Mouse (Mus musculus): Measurements from ENCODE around the gene Dok5. TPM values are rescaled to one million over a fixed set of nuclear protein-coding genes. Genes with fewer than 3 reads are reported as not detected.

The Dok5 gene
- polyA plus RNA-seq (2015; fragmentation: Nextera tagmentation; extraction: Ambion mirVana): 9.1 and 11.4 TPM in 2 replicates

DNA sequence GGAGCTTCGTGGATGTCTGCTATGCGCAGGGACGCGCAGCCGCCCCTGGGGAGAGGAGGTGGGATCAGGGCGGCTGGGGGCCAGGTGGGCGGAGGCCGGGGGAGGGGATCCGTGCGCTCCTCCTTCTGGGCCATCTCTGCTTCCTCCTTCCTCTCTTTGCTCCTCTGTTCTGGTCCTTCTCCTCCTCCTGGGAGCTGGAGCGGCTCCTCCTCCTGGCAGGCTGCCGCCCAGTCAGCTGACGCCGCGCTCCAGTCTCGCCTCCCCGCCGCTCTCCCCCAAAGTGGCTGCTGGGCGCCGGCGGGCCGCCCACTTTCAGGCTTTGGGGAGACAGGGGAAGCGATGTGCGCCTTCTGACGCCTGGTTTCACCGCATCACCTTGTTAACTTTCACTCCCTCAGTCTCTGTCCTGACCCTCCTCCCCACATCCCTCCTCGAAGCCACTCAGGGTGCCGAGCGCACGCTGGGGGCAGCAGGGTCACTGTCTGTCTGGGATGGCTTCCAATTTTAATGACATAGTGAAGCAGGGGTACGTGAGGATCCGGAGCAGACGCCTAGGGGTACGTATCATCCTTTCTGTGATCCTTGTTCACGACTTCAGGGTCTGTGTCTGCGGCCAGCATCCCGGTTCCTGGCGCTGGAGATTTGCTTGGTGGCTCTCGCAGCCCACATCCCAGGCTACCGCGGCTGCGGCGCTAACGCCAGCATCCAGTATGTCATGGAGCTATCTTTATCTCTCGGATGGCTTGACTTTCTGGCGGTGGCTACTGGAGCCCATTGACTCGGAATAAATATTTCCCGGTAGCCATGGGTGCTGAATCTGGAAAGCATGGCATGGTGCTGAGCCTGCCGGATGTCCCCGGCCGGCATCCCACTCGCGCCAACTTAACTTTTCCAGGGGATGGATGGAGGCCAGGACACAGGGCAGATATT, at the start of gene Dok5:
Gene Dok5 (plus strand): TSS at position 176 of the 930 bp plus-strand sequence.
- 1% methylated on average over 53 of the region's 53 CpGs for WGBS
- peak within 1 kb of the TSS; percentile 92 for H3K4me2 ChIP-seq
- H3K4me3 ChIP-seq: peak within 1 kb of the TSS; percentile 59
- peak within 1 kb of the TSS; percentile 75 for H3K9ac ChIP-seq
- H3K27ac ChIP-seq: peak within 1 kb of the TSS; percentile 48; the same call in 1 of the 2 replicates
- H3K4me1 ChIP-seq: peaks cover 12% of the 10 kb centered on the region
- peak; percentile 84 for ATAC-seq (ENCODE audit: insufficient number of reproducible peaks, insufficient read depth, low FRiP score, low TSS enrichment, low read depth)
- peaks cover 15% of the 10 kb centered on the region; the same call in 1 of the 2 replicates for H3K27me3 ChIP-seq
- H3K9me3 ChIP-seq: no peaks in the 10 kb centered on the region
- no peaks in the 10 kb centered on the region for H3K36me3 ChIP-seq

DNA sequence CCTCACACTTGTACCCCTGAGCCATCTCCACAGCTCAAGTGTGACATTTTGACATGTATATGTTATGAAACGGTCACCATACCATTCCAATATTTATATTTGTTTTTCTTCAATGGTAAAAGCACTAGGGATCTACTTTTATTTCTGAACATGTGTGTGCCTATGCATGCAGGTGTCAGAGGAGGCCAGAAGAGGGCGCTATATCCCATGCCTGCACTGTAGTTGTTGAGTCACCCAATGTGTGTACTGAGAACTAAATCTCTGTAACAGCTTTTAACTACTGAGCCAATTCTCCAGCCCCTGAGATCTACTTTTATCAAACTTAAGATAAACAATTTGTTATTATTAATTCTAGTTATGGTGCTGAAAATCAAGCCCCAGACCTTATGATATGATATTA, 48.2 kb upstream of the Dok5 start:
- no peaks in the 10 kb centered on the region for H3K36me3 ChIP-seq
- no peaks in the 10 kb centered on the region for H3K4me1 ChIP-seq
- no peak for ATAC-seq (ENCODE audit: insufficient number of reproducible peaks, insufficient read depth, low FRiP score, low TSS enrichment, low read depth)
- H3K4me2 ChIP-seq: no peak overlapping the region
- H3K4me3 ChIP-seq: no peak overlapping the region
- WGBS: 78% methylated on average over 2 of the region's 2 CpGs
- H3K27me3 ChIP-seq: no peaks in the 10 kb centered on the region
- no peak overlapping the region for H3K27ac ChIP-seq
- no peak overlapping the region for H3K9ac ChIP-seq
- no peaks in the 10 kb centered on the region for H3K9me3 ChIP-seq

DNA sequence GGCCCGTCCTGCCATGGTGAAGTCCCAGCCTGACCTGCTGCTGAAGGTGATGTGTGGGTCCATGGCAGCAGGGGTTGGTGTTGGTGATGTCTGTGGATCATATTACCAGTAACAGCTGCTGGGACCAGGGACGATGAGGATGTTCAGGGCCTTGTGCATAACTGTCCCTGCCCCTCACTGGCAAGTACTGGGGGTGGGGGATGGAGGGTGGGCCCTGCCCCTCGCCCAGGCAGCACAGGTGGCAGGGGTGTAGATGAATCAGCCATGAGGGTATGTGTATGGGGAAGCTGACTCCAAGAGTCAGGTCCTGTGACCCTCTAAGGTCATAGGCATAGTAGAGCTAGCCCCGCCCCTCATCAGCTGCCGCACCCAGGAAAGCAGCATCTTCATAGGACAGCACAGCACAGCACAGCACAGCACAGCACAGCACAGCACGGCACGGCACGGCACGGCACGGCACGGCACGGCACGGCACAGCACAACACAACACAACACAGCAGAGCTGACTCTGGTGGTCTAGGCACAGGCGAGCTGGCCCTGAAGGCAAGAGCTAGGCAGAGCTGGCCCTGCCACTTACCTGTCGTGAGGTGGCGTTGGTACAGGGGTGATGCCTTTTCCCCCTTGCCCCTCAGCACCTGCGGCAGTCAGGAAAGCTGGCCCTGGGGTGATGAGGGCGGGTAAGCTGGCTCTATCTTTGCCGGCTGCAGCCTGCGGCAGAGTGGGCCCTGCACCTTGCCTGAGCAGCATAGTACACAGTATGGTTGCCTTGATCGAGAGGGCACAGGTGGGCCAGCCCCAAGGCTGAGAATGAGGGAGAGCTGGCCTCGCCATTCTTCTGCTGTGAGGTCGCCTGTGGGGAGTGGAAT, 36.3 kb upstream of the Dok5 start:
- H3K36me3 ChIP-seq: no peaks in the 10 kb centered on the region
- no peaks in the 10 kb centered on the region for H3K4me1 ChIP-seq
- no peaks in the 10 kb centered on the region for H3K27me3 ChIP-seq
- no peak for ATAC-seq (ENCODE audit: insufficient number of reproducible peaks, insufficient read depth, low FRiP score, low TSS enrichment, low read depth)
- H3K4me2 ChIP-seq: no peak overlapping the region
- H3K9ac ChIP-seq: no peak overlapping the region
- H3K4me3 ChIP-seq: no peak overlapping the region
- H3K27ac ChIP-seq: no peak overlapping the region
- WGBS: 81% methylated on average over 23 of the region's 23 CpGs
- H3K9me3 ChIP-seq: no peaks in the 10 kb centered on the region

DNA sequence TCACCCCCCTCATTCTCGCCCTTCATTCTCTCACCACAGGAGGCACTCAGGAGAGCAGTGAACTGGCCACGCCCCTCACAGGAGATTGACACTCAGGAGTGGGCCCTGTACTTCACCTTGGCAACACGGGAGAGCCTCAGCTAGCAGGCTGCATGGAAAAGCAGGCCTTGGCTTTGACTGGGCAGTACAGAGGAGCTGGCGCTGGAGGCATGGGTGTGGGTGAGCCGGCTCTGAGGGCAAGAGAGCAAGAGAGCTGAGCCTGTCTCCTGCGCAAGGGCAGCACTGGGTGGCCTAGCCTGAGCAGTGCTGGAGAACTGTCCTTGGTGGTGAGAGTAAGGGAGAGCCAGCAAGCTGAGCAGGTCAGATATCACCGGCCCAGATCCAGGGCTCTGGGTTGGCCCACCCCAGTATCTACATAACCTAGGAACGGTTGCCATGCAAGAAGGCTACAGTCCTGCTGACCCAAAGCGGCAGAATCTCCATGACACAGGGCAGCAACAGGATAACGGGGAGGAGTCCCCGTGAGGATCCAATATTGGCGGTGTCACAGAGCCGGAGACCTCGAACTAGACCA, 35.6 kb upstream of the Dok5 start:
- Histone ChIP-seq H3K9me3 (no peaks in the 10 kb centered on the region), H3K36me3 (no peaks in the 10 kb centered on the region), H3K4me1 (no peaks in the 10 kb centered on the region), H3K27ac (no peak overlapping the region), H3K27me3 (no peaks in the 10 kb centered on the region), H3K4me3 (no peak overlapping the region), H3K9ac (no peak overlapping the region), H3K4me2 (no peak overlapping the region)
- 71% methylated on average over 14 of the region's 14 CpGs for WGBS
- ATAC-seq (ENCODE audit: insufficient number of reproducible peaks, insufficient read depth, low FRiP score, low TSS enrichment, low read depth): no peak

DNA sequence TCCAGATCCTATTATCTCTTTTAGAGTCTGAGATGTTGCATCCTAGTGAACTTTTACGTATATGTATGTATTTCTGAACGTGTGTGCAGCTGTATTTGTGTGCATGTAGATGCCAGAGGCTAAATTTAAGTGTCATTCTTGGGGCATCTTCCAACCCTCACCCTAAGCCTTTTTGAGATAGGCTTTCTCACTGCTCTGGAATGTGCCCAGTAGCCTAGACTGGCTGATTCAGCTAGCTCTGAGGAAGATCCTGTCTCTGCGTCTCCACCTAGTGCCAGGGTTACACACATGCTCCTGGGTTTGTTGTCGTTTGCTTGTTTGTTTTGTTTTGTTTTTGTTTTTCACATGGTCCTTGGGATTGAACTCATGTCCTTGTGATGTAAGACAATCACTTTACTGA, 31.1 kb upstream of the Dok5 start:
- no peak for ATAC-seq (ENCODE audit: insufficient number of reproducible peaks, insufficient read depth, low FRiP score, low TSS enrichment, low read depth)
- Histone ChIP-seq H3K4me1 (no peaks in the 10 kb centered on the region), H3K4me2 (no peak overlapping the region), H3K27ac (no peak overlapping the region), H3K9ac (no peak overlapping the region), H3K4me3 (no peak overlapping the region), H3K36me3 (no peaks in the 10 kb centered on the region), H3K27me3 (no peaks in the 10 kb centered on the region), H3K9me3 (no peaks in the 10 kb centered on the region)
- 78% methylated on average over 4 of the region's 4 CpGs for WGBS

DNA sequence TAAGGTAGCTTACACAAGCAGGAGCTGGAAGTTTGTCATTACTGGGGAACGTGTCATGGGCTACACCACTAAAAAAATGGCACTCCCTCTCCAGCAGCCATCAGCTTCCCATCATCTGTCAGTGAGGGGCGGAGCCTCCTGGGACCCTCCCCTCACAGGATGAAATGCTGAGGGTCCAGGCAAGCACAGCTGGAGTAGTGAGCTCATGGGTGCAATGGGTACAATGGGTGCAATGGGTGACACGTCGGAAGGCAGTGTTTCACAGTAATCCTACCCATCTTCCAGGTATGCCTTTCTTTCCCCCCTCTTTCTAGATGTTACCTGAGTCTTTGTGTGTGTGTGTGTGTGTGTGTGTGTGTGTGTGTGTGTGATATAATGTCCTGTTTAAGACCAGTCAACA, 25.1 kb upstream of the Dok5 start:
- Histone ChIP-seq H3K36me3 (no peaks in the 10 kb centered on the region), H3K27ac (no peak overlapping the region), H3K27me3 (no peaks in the 10 kb centered on the region), H3K4me3 (no peak overlapping the region), H3K9ac (no peak overlapping the region), H3K4me2 (no peak overlapping the region), H3K9me3 (no peaks in the 10 kb centered on the region), H3K4me1 (no peaks in the 10 kb centered on the region)
- WGBS: 82% methylated on average over 4 of the region's 4 CpGs
- no peak for ATAC-seq (ENCODE audit: insufficient number of reproducible peaks, insufficient read depth, low FRiP score, low TSS enrichment, low read depth)

- Histone ChIP-seq H3K9ac (no peak overlapping the region), H3K27me3 (no peaks in the 10 kb centered on the region), H3K27ac (no peak overlapping the region), H3K4me1 (no peaks in the 10 kb centered on the region), H3K4me2 (no peak overlapping the region), H3K4me3 (no peak overlapping the region), H3K9me3 (no peaks in the 10 kb centered on the region), H3K36me3 (no peaks in the 10 kb centered on the region)
- no peak for ATAC-seq (ENCODE audit: insufficient number of reproducible peaks, insufficient read depth, low FRiP score, low TSS enrichment, low read depth)
- 80% methylated on average over 3 of the region's 3 CpGs for WGBS
These were observed 23.9 kb upstream of the Dok5 start for GRCm38 (mm10) chr2:170707672-170708071.

GRCm38 (mm10) chr2:170708901-170709300, 22.7 kb upstream of the Dok5 start:
- WGBS: 63% methylated on average over 9 of the region's 9 CpGs
- no peak overlapping the region for H3K9ac ChIP-seq
- H3K4me2 ChIP-seq: no peak overlapping the region
- H3K4me3 ChIP-seq: no peak overlapping the region
- H3K9me3 ChIP-seq: no peaks in the 10 kb centered on the region
- no peak overlapping the region for H3K27ac ChIP-seq
- H3K4me1 ChIP-seq: no peaks in the 10 kb centered on the region
- H3K36me3 ChIP-seq: no peaks in the 10 kb centered on the region
- H3K27me3 ChIP-seq: no peaks in the 10 kb centered on the region
- ATAC-seq (ENCODE audit: insufficient number of reproducible peaks, insufficient read depth, low FRiP score, low TSS enrichment, low read depth): 0 out of 2 replicates have a peak, but pooled peaks have one; percentile 20

GRCm38 (mm10) chr2:170712658-170713285, 18.8 kb upstream of the Dok5 start:
- 85% methylated on average over 11 of the region's 11 CpGs for WGBS

GRCm38 (mm10) chr2:170720386-170720785, 11.2 kb upstream of the Dok5 start:
- Histone ChIP-seq H3K27me3 (no peaks in the 10 kb centered on the region), H3K27ac (no peak overlapping the region), H3K9ac (no peak overlapping the region), H3K9me3 (no peaks in the 10 kb centered on the region), H3K4me1 (peaks cover 6% of the 10 kb centered on the region; the same call in 1 of the 2 replicates), H3K4me3 (no peak overlapping the region), H3K36me3 (no peaks in the 10 kb centered on the region), H3K4me2 (no peak overlapping the region)
- WGBS: 51% methylated on average over 4 of the region's 4 CpGs
- no peak for ATAC-seq (ENCODE audit: insufficient number of reproducible peaks, insufficient read depth, low FRiP score, low TSS enrichment, low read depth)

More at GRCm38 (mm10) chr2:170712658-170713285, 18.8 kb upstream of the Dok5 start:
- no peaks in the 10 kb centered on the region for H3K9me3 ChIP-seq
- no peak overlapping the region for H3K27ac ChIP-seq
- no peak for ATAC-seq (ENCODE audit: insufficient number of reproducible peaks, insufficient read depth, low FRiP score, low TSS enrichment, low read depth)
- no peak overlapping the region for H3K4me2 ChIP-seq
- H3K27me3 ChIP-seq: no peaks in the 10 kb centered on the region
- H3K9ac ChIP-seq: no peak overlapping the region
- no peak overlapping the region for H3K4me3 ChIP-seq
- H3K36me3 ChIP-seq: no peaks in the 10 kb centered on the region
- no peaks in the 10 kb centered on the region for H3K4me1 ChIP-seq

GRCm38 (mm10) chr2:170724136-170724535, 7.5 kb upstream of the Dok5 start:
- Histone ChIP-seq H3K4me3 (no peak overlapping the region), H3K36me3 (no peaks in the 10 kb centered on the region), H3K9me3 (no peaks in the 10 kb centered on the region), H3K27ac (no peak overlapping the region), H3K9ac (no peak overlapping the region), H3K4me1 (peaks cover 6% of the 10 kb centered on the region; the same call in 1 of the 2 replicates), H3K4me2 (no peak overlapping the region), H3K27me3 (no peaks in the 10 kb centered on the region)
- 41% methylated on average over 13 of the region's 13 CpGs for WGBS
- no peak for ATAC-seq (ENCODE audit: insufficient number of reproducible peaks, insufficient read depth, low FRiP score, low TSS enrichment, low read depth)

Data from embryonic facial prominence, embryonic 13.5 days (tissue).